Mouse (Mus musculus): ENCODE measurements around the gene Arntl. TPM values are rescaled to one million over a fixed set of nuclear protein-coding genes. Genes with fewer than 3 reads are reported as not detected.

The Arntl gene
- polyA plus RNA-seq, 1 experiment from 2014 or later = 10.7 TPM

DNA sequence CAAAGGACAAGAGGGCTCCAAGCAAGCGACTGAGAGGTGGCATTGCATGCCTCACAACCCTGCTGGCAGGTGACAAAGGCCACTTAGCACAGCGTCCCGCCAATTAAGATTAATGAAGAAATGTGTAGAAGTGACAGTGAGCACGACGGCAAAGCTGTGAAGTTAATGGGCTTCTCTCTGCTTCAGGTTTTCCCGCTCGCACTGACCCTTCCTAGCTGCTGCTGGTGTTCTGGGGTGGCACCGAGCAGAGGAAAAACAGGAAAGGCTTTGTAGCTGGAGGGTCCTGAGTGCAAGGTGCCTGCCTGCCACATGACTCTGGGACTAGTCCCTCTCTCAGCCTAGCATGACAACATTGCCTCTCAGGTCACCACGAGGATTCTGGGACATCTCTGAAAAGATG is 18.7 kb upstream of the Arntl start:
- ATAC-seq (ENCODE audit: insufficient read depth, low FRiP score, low read depth) = no peak

GRCm38 (mm10) chr7:113191787-113192186 is 15.5 kb upstream of the Arntl start:
- no peak overlapping the region for H3K9ac ChIP-seq
- H3K4me1 ChIP-seq = no peaks in the 10 kb centered on the region
- ATAC-seq (ENCODE audit: insufficient read depth, low FRiP score, low read depth) = no peak
- no peak overlapping the region for H3K27ac ChIP-seq
- H3K27me3 ChIP-seq (replicated peaks) = no peaks in the 10 kb centered on the region
- no peak overlapping the region for H3K4me3 ChIP-seq (replicated peaks)
- no peaks in the 10 kb centered on the region for H3K9me3 ChIP-seq
- 61% methylated on average over 1 of the region's 1 CpGs for WGBS
- no peaks in the 10 kb centered on the region for H3K36me3 ChIP-seq
- no peak overlapping the region for H3K4me2 ChIP-seq

More for the DNA sequence above, 18.7 kb upstream of the Arntl start:
- WGBS = 48% methylated on average over 9 of the region's 9 CpGs
- no peak overlapping the region for H3K9ac ChIP-seq
- no peak overlapping the region for H3K4me2 ChIP-seq
- no peak overlapping the region for H3K27ac ChIP-seq
- H3K36me3 ChIP-seq = no peaks in the 10 kb centered on the region
- no peak overlapping the region for H3K4me3 ChIP-seq (replicated peaks)
- H3K27me3 ChIP-seq (replicated peaks) = no peaks in the 10 kb centered on the region
- no peaks in the 10 kb centered on the region for H3K4me1 ChIP-seq
- no peaks in the 10 kb centered on the region for H3K9me3 ChIP-seq

GRCm38 (mm10) chr7:113192714-113193365 is 14.4 kb upstream of the Arntl start:
- no peak for ATAC-seq (ENCODE audit: insufficient read depth, low FRiP score, low read depth)
- H3K9ac ChIP-seq = no peak overlapping the region
- H3K4me1 ChIP-seq = peaks cover 8% of the 10 kb centered on the region; the same call in 1 of the 2 replicates
- no peak overlapping the region for H3K4me3 ChIP-seq (replicated peaks)
- H3K27me3 ChIP-seq (replicated peaks) = no peaks in the 10 kb centered on the region
- 21% methylated on average over 8 of the region's 8 CpGs for WGBS
- no peak overlapping the region for H3K4me2 ChIP-seq
- no peak overlapping the region for H3K27ac ChIP-seq
- H3K9me3 ChIP-seq = no peaks in the 10 kb centered on the region
- H3K36me3 ChIP-seq = no peaks in the 10 kb centered on the region

DNA sequence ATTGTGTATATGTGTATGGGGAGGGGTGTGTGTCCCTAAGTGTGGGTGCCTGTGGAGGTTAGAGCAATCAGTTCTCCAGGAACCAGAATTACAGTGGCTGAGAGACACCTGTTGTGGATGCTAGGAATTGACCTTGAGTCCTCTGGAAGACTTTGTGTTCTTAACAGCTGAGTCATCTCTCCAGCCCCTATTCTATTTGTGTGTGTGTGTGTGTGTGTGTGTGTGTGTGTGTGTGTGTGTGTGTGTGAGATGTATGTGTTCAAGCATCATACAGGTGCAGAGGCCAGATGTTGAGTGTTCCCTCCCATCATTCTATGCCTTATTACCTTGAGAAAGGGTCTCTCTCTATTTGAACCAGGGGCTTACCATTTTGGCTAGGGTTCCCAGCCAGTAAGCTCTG is 13.4 kb upstream of the Arntl start:
- Histone ChIP-seq H3K4me1 (peaks cover 8% of the 10 kb centered on the region; the same call in 1 of the 2 replicates), H3K36me3 (no peaks in the 10 kb centered on the region), H3K27me3 (replicated peaks) (no peaks in the 10 kb centered on the region), H3K4me2 (no peak overlapping the region), H3K9me3 (no peaks in the 10 kb centered on the region), H3K4me3 (replicated peaks) (no peak overlapping the region), H3K9ac (no peak overlapping the region), H3K27ac (no peak overlapping the region)
- no peak for ATAC-seq (ENCODE audit: insufficient read depth, low FRiP score, low read depth)

DNA sequence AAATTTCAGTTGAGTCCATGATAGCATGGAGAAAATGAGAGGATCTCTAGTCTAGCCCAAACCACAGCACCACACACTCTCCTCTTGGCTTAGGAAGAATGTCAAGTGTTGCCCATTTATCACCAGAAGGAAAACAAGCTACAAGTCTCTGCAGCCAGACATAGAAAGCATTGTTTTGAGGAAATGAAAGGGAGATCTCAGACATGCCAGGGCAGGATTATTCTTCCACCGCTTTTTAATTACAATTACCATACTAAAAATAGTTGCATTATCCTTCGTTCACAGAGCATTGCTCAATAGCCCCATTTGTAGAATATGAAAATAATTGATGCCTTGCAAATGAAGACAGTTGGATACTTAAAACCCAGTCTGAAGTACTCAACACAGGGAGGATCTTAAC is 12.0 kb upstream of the Arntl start:
- H3K4me3 ChIP-seq (replicated peaks) = no peak overlapping the region
- H3K27me3 ChIP-seq (replicated peaks) = no peaks in the 10 kb centered on the region
- 67% methylated on average over 2 of the region's 2 CpGs for WGBS
- H3K36me3 ChIP-seq = no peaks in the 10 kb centered on the region
- no peaks in the 10 kb centered on the region for H3K9me3 ChIP-seq
- no peak overlapping the region for H3K9ac ChIP-seq
- peaks cover 8% of the 10 kb centered on the region; the same call in 1 of the 2 replicates for H3K4me1 ChIP-seq
- no peak for ATAC-seq (ENCODE audit: insufficient read depth, low FRiP score, low read depth)
- no peak overlapping the region for H3K27ac ChIP-seq
- no peak overlapping the region for H3K4me2 ChIP-seq

DNA sequence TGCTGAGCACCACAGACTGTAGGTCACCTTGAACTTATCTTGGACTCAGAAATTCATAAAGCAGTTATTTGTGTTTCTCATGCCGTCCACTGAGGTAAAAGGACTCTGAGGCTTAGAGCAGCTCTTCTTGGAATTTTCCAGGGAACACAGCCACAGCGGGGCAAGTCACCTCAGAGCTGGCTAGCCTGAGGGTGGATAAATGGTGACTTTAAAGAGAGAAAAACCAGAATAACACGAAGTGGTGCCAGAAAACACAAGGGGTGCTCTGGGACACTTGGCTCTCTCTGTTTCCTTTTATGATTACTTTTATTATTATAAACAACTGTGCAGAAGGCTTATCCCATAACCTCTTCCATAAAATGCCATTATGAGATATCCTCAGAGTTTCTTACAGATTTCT is 11.1 kb upstream of the Arntl start:
- Histone ChIP-seq H3K36me3 (no peaks in the 10 kb centered on the region), H3K27ac (no peak overlapping the region), H3K27me3 (replicated peaks) (no peaks in the 10 kb centered on the region), H3K9ac (no peak overlapping the region), H3K4me2 (no peak overlapping the region), H3K9me3 (no peaks in the 10 kb centered on the region), H3K4me1 (peaks cover 8% of the 10 kb centered on the region; the same call in 1 of the 2 replicates), H3K4me3 (replicated peaks) (no peak overlapping the region)
- 82% methylated on average over 3 of the region's 3 CpGs for WGBS
- ATAC-seq (ENCODE audit: insufficient read depth, low FRiP score, low read depth) = no peak

DNA sequence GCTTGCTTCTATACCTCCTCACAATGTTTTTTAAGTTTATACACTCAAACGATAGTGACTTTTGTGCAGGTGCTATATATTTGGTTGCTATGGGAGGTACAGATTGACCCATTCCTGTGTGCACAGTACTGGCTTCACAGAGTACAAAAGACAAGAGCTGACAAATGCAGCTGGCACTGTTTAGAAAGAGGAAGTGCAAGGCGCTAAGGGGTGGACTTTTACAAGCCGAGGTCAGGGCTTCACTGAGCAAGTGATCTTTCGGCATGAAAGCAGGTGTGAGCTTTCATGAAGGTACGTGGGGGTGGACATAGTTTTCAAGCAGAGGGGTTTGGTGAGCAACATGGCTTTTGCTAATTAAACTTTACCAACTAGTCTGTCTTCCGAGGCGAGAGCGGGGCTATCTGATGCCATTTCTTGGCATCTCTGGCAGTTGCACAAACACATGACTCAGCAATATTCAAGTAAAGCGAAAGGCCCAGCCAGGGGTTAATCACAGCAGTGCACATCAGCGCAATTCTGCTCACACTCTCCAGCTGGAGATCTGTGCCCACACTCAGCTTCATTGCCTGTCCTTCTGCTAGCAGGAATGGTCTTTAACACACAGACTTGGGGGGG is 10.0 kb upstream of the Arntl start:
- no peaks in the 10 kb centered on the region for H3K36me3 ChIP-seq
- peak overlapping the region; percentile 16; the same call in 1 of the 2 replicates for H3K4me2 ChIP-seq
- peaks cover 8% of the 10 kb centered on the region; the same call in 1 of the 2 replicates for H3K4me1 ChIP-seq
- ATAC-seq (ENCODE audit: insufficient read depth, low FRiP score, low read depth) = no peak; the same call in 1 of the 2 replicates
- WGBS = 14% methylated on average over 10 of the region's 10 CpGs
- H3K4me3 ChIP-seq (replicated peaks) = no peak overlapping the region
- H3K9me3 ChIP-seq = no peaks in the 10 kb centered on the region
- H3K27me3 ChIP-seq (replicated peaks) = no peaks in the 10 kb centered on the region
- H3K27ac ChIP-seq = no peak overlapping the region; the same call in 1 of the 2 replicates
- no peak overlapping the region for H3K9ac ChIP-seq

GRCm38 (mm10) chr7:113201584-113201983 is 5.7 kb upstream of the Arntl start:
- no peak overlapping the region for H3K27ac ChIP-seq
- no peak overlapping the region for H3K4me3 ChIP-seq (replicated peaks)
- H3K27me3 ChIP-seq (replicated peaks) = no peaks in the 10 kb centered on the region
- no peak overlapping the region for H3K9ac ChIP-seq
- H3K4me2 ChIP-seq = no peak overlapping the region
- H3K9me3 ChIP-seq = no peaks in the 10 kb centered on the region
- no peaks in the 10 kb centered on the region for H3K36me3 ChIP-seq
- H3K4me1 ChIP-seq = peaks cover 8% of the 10 kb centered on the region; the same call in 1 of the 2 replicates
- ATAC-seq (ENCODE audit: insufficient read depth, low FRiP score, low read depth) = no peak
- 38% methylated on average over 3 of the region's 3 CpGs for WGBS

GRCm38 (mm10) chr7:113207471-113208387 is 464 bp downstream of the Arntl start:
- Histone ChIP-seq H3K4me1 (peaks cover 8% of the 10 kb centered on the region), H3K4me3 (replicated peaks) (peak overlapping the region; percentile 88), H3K36me3 (no peaks in the 10 kb centered on the region), H3K4me2 (peak overlapping the region; percentile 92), H3K9me3 (no peaks in the 10 kb centered on the region), H3K9ac (peak overlapping the region; percentile 69), H3K27ac (peak overlapping the region; percentile 91), H3K27me3 (replicated peaks) (peaks cover 23% of the 10 kb centered on the region)
- WGBS = under 1% methylated on average over 67 of the region's 98 CpGs
- ATAC-seq (ENCODE audit: insufficient read depth, low FRiP score, low read depth) = peak; percentile 57

DNA sequence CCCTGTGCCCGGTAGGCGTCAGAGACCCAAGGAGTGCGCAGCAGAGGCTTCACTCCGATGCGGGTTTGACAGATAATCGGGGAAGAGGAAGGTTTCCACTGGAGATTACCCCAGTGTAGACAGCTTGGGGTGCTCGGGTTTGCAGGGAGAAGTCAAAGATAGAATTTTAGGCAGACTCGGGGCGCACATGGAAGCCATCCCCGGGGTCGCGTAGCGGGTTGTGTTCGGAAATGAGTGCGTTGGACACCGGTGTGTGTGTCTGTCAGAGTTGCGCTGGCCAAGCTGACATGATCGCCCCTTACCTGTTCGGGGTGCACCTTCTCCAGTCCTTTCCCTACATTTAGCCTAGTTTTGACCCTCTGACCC is 1.1 kb downstream of the Arntl start:
- H3K27me3 ChIP-seq (replicated peaks) = peaks cover 23% of the 10 kb centered on the region
- peak overlapping the region; percentile 69 for H3K9ac ChIP-seq
- no peaks in the 10 kb centered on the region for H3K36me3 ChIP-seq
- no peaks in the 10 kb centered on the region for H3K9me3 ChIP-seq
- no peak overlapping the region for H3K27ac ChIP-seq
- peak overlapping the region; percentile 92 for H3K4me2 ChIP-seq
- H3K4me3 ChIP-seq (replicated peaks) = peak overlapping the region; percentile 88
- WGBS = 4% methylated on average over 19 of the region's 19 CpGs
- peaks cover 8% of the 10 kb centered on the region for H3K4me1 ChIP-seq
- ATAC-seq (ENCODE audit: insufficient read depth, low FRiP score, low read depth) = no peak

DNA sequence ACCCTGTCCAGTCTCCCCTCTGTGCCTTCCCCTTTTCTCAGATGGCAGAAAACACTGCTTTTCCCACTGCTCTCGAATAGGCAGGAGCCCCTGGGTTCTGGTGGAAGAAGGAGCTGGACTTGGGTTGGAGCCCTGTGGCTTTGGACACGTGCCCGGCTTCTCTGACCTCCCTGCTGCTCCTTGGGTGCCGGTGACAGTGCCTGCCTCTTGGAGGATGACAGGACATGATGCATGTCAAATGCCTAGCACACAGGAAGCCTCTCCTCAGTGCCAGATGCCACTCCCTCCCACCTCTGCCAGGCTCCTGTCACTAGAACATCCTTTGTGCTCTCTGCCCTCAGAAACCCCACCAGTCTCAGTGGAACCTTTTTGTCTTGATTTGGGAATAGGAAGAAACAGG is 3.2 kb downstream of the Arntl start:
- no peak overlapping the region for H3K4me2 ChIP-seq
- H3K4me1 ChIP-seq = peaks cover 17% of the 10 kb centered on the region
- no peak overlapping the region for H3K27ac ChIP-seq
- H3K4me3 ChIP-seq (replicated peaks) = no peak overlapping the region
- H3K9ac ChIP-seq = no peak overlapping the region
- ATAC-seq (ENCODE audit: insufficient read depth, low FRiP score, low read depth) = no peak
- WGBS = 41% methylated on average over 4 of the region's 4 CpGs
- peaks cover 23% of the 10 kb centered on the region for H3K27me3 ChIP-seq (replicated peaks)
- no peaks in the 10 kb centered on the region for H3K9me3 ChIP-seq
- H3K36me3 ChIP-seq = no peaks in the 10 kb centered on the region
